In genomic region chr3:31603237-31603636, GRCm38 (mm10) we compare ENCODE assay signal across 8 mouse cellular contexts.
A peak's percentile ranks its signal among the peaks of the same experiment; 100 is the strongest.
DNase-seq lines count a peak whose midpoint lies in the region; ATAC-seq and TF ChIP-seq lines count a peak whose summit lies in the region.

No protein-coding gene starts in this region.

- DNase-seq in kidney, adult 2 months = peak; percentile 72
- DNase-seq in c-Kit-positive CD71-positive TER-119-negative erythroid progenitor cells, embryonic 14.5 days (ENCODE audit: low read depth) = peak; percentile 17
- peak; percentile 91 for DNase-seq in forebrain, postnatal 0 days
- peak; percentile 62 for DNase-seq in induced T-regulatory cell, adult 2 months (ENCODE audit: low read depth)
- peak; percentile 82 for DNase-seq in limb, embryonic 10.5 days (ENCODE audit: low spot score)
- DNase-seq in thymus, postnatal 10 days (ENCODE audit: low spot score in 2 of 2) = peak; percentile 11 to 59

- H3K9me3 ChIP-seq in kidney, embryonic 14.5 days (ENCODE audit: control insufficient read depth, low read length) = no peaks in the 10 kb centered on the region
- H3K9me3 ChIP-seq in forebrain, postnatal 0 days (ENCODE audit: low read length) = no peaks in the 10 kb centered on the region
- no peaks in the 10 kb centered on the region for H3K9me3 ChIP-seq in limb, embryonic 10.5 days (replicated peaks)
- no peaks in the 10 kb centered on the region for H3K9me3 ChIP-seq in neural tube, embryonic 12.5 days

- no peak overlapping the region for H3K4me2 ChIP-seq in kidney, embryonic 14.5 days (replicated peaks; ENCODE audit: low read depth, low read length)
- no peak overlapping the region for H3K4me2 ChIP-seq in forebrain, postnatal 0 days (ENCODE audit: low read depth)
- H3K4me2 ChIP-seq in neural tube, embryonic 12.5 days (replicated peaks) = no peak overlapping the region

- WGBS in kidney, adult 2 months = 11% methylated on average over 7 of the region's 7 CpGs
- 21% methylated on average over 7 of the region's 7 CpGs for WGBS in kidney, embryonic 14.5 days
- 24% methylated on average over 7 of the region's 7 CpGs for WGBS in forebrain, postnatal 0 days
- 25% methylated on average over 7 of the region's 7 CpGs for WGBS in limb, embryonic 10.5 days
- 25% methylated on average over 7 of the region's 7 CpGs for WGBS in neural tube, embryonic 12.5 days

- H3K36me3 ChIP-seq in kidney, adult 2 months (ENCODE audit: control insufficient read depth, insufficient read depth, low read length) = no peaks in the 10 kb centered on the region
- H3K36me3 ChIP-seq in kidney, embryonic 14.5 days (ENCODE audit: control insufficient read depth, insufficient read depth, low read length) = no peaks in the 10 kb centered on the region
- no peaks in the 10 kb centered on the region for H3K36me3 ChIP-seq in forebrain, postnatal 0 days (ENCODE audit: insufficient read depth)
- no peaks in the 10 kb centered on the region for H3K36me3 ChIP-seq in limb, embryonic 10.5 days
- H3K36me3 ChIP-seq in neural tube, embryonic 12.5 days = no peaks in the 10 kb centered on the region

- H3K27me3 ChIP-seq in kidney, adult 2 months (replicated peaks; ENCODE audit: control insufficient read depth, insufficient read depth, low read length) = no peaks in the 10 kb centered on the region
- H3K27me3 ChIP-seq in kidney, embryonic 14.5 days (ENCODE audit: control insufficient read depth, insufficient read depth, low read length) = no peaks in the 10 kb centered on the region
- no peaks in the 10 kb centered on the region for H3K27me3 ChIP-seq in forebrain, postnatal 0 days (ENCODE audit: insufficient read depth, low read length)
- no peaks in the 10 kb centered on the region for H3K27me3 ChIP-seq in limb, embryonic 10.5 days (ENCODE audit: low read depth, poor library complexity, severe bottlenecking)
- no peaks in the 10 kb centered on the region for H3K27me3 ChIP-seq in neural tube, embryonic 12.5 days (replicated peaks)

- ATAC-seq in kidney, embryonic 14.5 days (ENCODE audit: low FRiP score, low TSS enrichment) = no peak; the same call in 1 of the 2 replicates
- peak; percentile 68 for ATAC-seq in forebrain, postnatal 0 days
- 0 out of 2 replicates have a peak, but pooled peaks have one; percentile 17 for ATAC-seq in neural tube, embryonic 12.5 days (ENCODE audit: low FRiP score, low read depth)

- no peak for TF ChIP-seq POLR2A in kidney, adult 2 months (IDR thresholded peaks at IDR 0.05; ENCODE audit: low read depth, low read length)

- H3K27ac ChIP-seq in kidney, adult 2 months (ENCODE audit: insufficient read depth, low read depth, low read length) = no peak overlapping the region
- no peak overlapping the region for H3K27ac ChIP-seq in kidney, embryonic 14.5 days (ENCODE audit: low read depth, low read length)
- H3K27ac ChIP-seq in forebrain, postnatal 0 days (ENCODE audit: low read depth, low read length) = no peak overlapping the region
- no peak overlapping the region for H3K27ac ChIP-seq in limb, embryonic 10.5 days
- no peak overlapping the region for H3K27ac ChIP-seq in neural tube, embryonic 12.5 days

- peak; percentile 86 for TF ChIP-seq CTCF in kidney, adult 2 months (conservative IDR thresholded peaks at IDR 0.05; ENCODE audit: insufficient read depth, insufficient read length, low read depth, low read length)
- peak; percentile 94 for TF ChIP-seq CTCF in forebrain, postnatal 0 days (IDR thresholded peaks at IDR 0.05; ENCODE audit: low read depth)

- H3K4me3 ChIP-seq in kidney, adult 2 months (ENCODE audit: insufficient read depth, low read depth, low read length) = no peak overlapping the region
- H3K4me3 ChIP-seq in kidney, embryonic 14.5 days (ENCODE audit: low read length) = no peak overlapping the region
- no peak overlapping the region for H3K4me3 ChIP-seq in forebrain, postnatal 0 days (ENCODE audit: low read depth, low read length)
- no peak overlapping the region for H3K4me3 ChIP-seq in limb, embryonic 10.5 days
- no peak overlapping the region for H3K4me3 ChIP-seq in neural tube, embryonic 12.5 days

- H3K4me1 ChIP-seq in kidney, adult 2 months (ENCODE audit: control insufficient read depth, insufficient read depth, low read length) = no peaks in the 10 kb centered on the region
- no peaks in the 10 kb centered on the region for H3K4me1 ChIP-seq in kidney, embryonic 14.5 days (ENCODE audit: control insufficient read depth, insufficient read depth, low read length)
- H3K4me1 ChIP-seq in forebrain, postnatal 0 days (ENCODE audit: insufficient read depth) = no peaks in the 10 kb centered on the region
- no peaks in the 10 kb centered on the region for H3K4me1 ChIP-seq in limb, embryonic 10.5 days
- H3K4me1 ChIP-seq in neural tube, embryonic 12.5 days = no peaks in the 10 kb centered on the region

- no peak overlapping the region for H3K9ac ChIP-seq in kidney, embryonic 14.5 days (ENCODE audit: low read depth, low read length)
- no peak overlapping the region for H3K9ac ChIP-seq in forebrain, postnatal 0 days
- no peak overlapping the region for H3K9ac ChIP-seq in neural tube, embryonic 12.5 days

Comparison
In these comparisons a context has a peak if more than half of its experiments do, and no peak if none do; other contexts are left out.
1. DNase-seq: peak in every context shown above with its lines; median percentile 91 in forebrain, postnatal 0 days; 82 in limb, embryonic 10.5 days; 72 in kidney, adult 2 months; 62 in induced T-regulatory cell, adult 2 months; 35 in thymus, postnatal 10 days; 17 in c-Kit-positive CD71-positive TER-119-negative erythroid progenitor cells, embryonic 14.5 days.